In the genomic region with DNA sequence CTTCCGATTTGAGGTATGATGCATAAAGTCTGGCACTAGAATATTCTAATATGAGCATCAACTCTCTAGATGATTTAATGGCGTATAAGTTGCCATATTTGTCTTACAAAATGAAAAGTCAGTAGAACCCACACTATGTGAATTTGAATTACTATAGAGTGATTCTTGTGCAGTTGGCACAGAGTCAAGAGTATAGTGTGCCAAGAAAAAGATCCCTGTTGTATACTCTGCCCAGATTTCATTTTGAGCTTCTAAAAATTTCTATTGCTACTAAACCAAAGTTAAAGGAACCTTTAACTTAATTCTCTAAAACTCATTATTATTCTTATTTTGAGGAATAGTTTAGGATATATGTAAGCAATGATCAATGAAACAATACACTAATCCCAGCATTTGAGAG, we compare ENCODE assay signal across 8 mouse cellular contexts. TPM values are rescaled to one million over a fixed set of nuclear protein-coding genes. Genes with fewer than 3 reads are reported as not detected.
A peak's percentile ranks its signal among the peaks of the same experiment; 100 is the strongest.
DNase-seq lines count a peak whose midpoint lies in the region; ATAC-seq and TF ChIP-seq lines count a peak whose summit lies in the region.

A gene (plus strand): TSS at position 301 of the 400 bp plus-strand sequence.

- no peak for DNase-seq in kidney, postnatal 0 days (ENCODE audit: low spot score)
- DNase-seq in kidney, postnatal 36 days = no peak
- no peak for DNase-seq in liver, embryonic 14.5 days (ENCODE audit: low read depth in 3 of 3, low spot score in 3 of 3)
- no peak for DNase-seq in MN1 (ENCODE audit: low spot score)
- no peak for DNase-seq in natural killer cell, adult 2 months (ENCODE audit: low spot score in 2 of 2)
- DNase-seq in kidney, postnatal 25 days = no peak

- H3K4me2 ChIP-seq in kidney, postnatal 0 days (ENCODE audit: low read length) = peak within 1 kb of the TSS; percentile 99
- peak within 1 kb of the TSS; percentile 78 for H3K4me2 ChIP-seq in hindbrain, embryonic 12.5 days (replicated peaks)
- H3K4me2 ChIP-seq in liver, embryonic 14.5 days (ENCODE audit: low read depth) = peak within 1 kb of the TSS; percentile 87

- 93% methylated on average over 2 of the region's 2 CpGs for WGBS in kidney, postnatal 0 days
- WGBS in hindbrain, embryonic 12.5 days = 91% methylated on average over 2 of the region's 2 CpGs
- 86% methylated on average over 2 of the region's 2 CpGs for WGBS in liver, embryonic 14.5 days (ENCODE audit: insufficient replicate concordance)

- 0 out of 2 replicates have a peak, but pooled peaks cover 4% of the 10 kb centered on the region for H3K27me3 ChIP-seq in kidney, postnatal 0 days (ENCODE audit: insufficient read depth, low read length)
- no peaks in the 10 kb centered on the region for H3K27me3 ChIP-seq in hindbrain, embryonic 12.5 days
- no peaks in the 10 kb centered on the region for H3K27me3 ChIP-seq in liver, embryonic 14.5 days (ENCODE audit: control insufficient read depth, insufficient read depth, low read length)

- no peaks in the 10 kb centered on the region for H3K4me1 ChIP-seq in kidney, postnatal 0 days (replicated peaks; ENCODE audit: insufficient read depth, low read length)
- peaks cover 26% of the 10 kb centered on the region for H3K4me1 ChIP-seq in hindbrain, embryonic 12.5 days
- H3K4me1 ChIP-seq in liver, embryonic 14.5 days (replicated peaks; ENCODE audit: control insufficient read depth in 2 of 2, insufficient read depth in 2 of 2, low read length in 1 of 2) = peaks cover 16 to 21% of the 10 kb centered on the region in 2 experiments

- no peaks in the 10 kb centered on the region for H3K9me3 ChIP-seq in kidney, postnatal 0 days (replicated peaks; ENCODE audit: low read length)
- no peaks in the 10 kb centered on the region for H3K9me3 ChIP-seq in hindbrain, embryonic 12.5 days (replicated peaks)
- no peaks in the 10 kb centered on the region for H3K9me3 ChIP-seq in liver, embryonic 14.5 days (ENCODE audit: control insufficient read depth, low read length)

- ATAC-seq in kidney, postnatal 0 days (replicated peaks; ENCODE audit: low FRiP score, low read depth) = no peak
- ATAC-seq in common myeloid progenitor, adult 5-6 weeks (replicated peaks; ENCODE audit: low read depth, poor library complexity, severe bottlenecking) = no peak
- ATAC-seq in hindbrain, embryonic 12.5 days (ENCODE audit: low FRiP score) = no peak
- no peak for ATAC-seq in liver, embryonic 14.5 days (ENCODE audit: insufficient read depth)

- TF ChIP-seq CTCF in kidney, postnatal 0 days (IDR thresholded peaks at IDR 0.05; ENCODE audit: low read depth) = no peak
- no peak for TF ChIP-seq CTCF in liver, embryonic 14.5 days (IDR thresholded peaks at IDR 0.05; ENCODE audit: low read depth)

- H3K9ac ChIP-seq in kidney, postnatal 0 days (ENCODE audit: low read depth, low read length) = peak within 1 kb of the TSS; percentile 79
- peak within 1 kb of the TSS; percentile 98 for H3K9ac ChIP-seq in hindbrain, embryonic 12.5 days
- peak within 1 kb of the TSS; percentile 97 for H3K9ac ChIP-seq in liver, embryonic 14.5 days (replicated peaks)

- peak within 1 kb of the TSS; percentile 68; the same call in 1 of the 2 replicates for H3K27ac ChIP-seq in kidney, postnatal 0 days
- H3K27ac ChIP-seq in hindbrain, embryonic 12.5 days = peak within 1 kb of the TSS; percentile 99
- H3K27ac ChIP-seq in liver, embryonic 14.5 days = peak within 1 kb of the TSS; percentile 89

- H3K36me3 ChIP-seq in kidney, postnatal 0 days (ENCODE audit: insufficient read depth, low read length) = no peaks in the 10 kb centered on the region
- H3K36me3 ChIP-seq in hindbrain, embryonic 12.5 days = no peaks in the 10 kb centered on the region
- no peaks in the 10 kb centered on the region for H3K36me3 ChIP-seq in liver, embryonic 14.5 days (replicated peaks; ENCODE audit: control insufficient read depth, insufficient read depth, low read depth)

- H3K4me3 ChIP-seq in kidney, postnatal 0 days (replicated peaks; ENCODE audit: low read depth, low read length) = peak within 1 kb of the TSS; percentile 78
- H3K4me3 ChIP-seq in hindbrain, embryonic 12.5 days = peak within 1 kb of the TSS; percentile 85
- H3K4me3 ChIP-seq in liver, embryonic 14.5 days (ENCODE audit: insufficient read depth in 1 of 2, low read depth in 2 of 2, low read length in 2 of 2) = peak within 1 kb of the TSS; percentile 86 to 87

- TF ChIP-seq EP300 in liver, embryonic 14.5 days (IDR thresholded peaks at IDR 0.05; ENCODE audit: low read depth) = no peak

RNA-seq across cellular contexts. Expression of the gene that starts here (rescaled TPM):
- polyA plus RNA-seq in kidney, postnatal 0 days (2015; fragmentation: Nextera tagmentation; extraction: Ambion mirVana) = 6.8 and 8.1 TPM in 2 replicates
- 6.8 and 10.1 TPM in 2 replicates for total RNA-seq in common myeloid progenitor, adult 5-6 weeks (2017)
- 81.2 and 81.5 TPM in 2 replicates for polyA plus RNA-seq in hindbrain, embryonic 12.5 days (2016; fragmentation: Nextera tagmentation; extraction: Ambion mirVana)
- 5.0 and 7.7 TPM in 2 replicates for polyA plus RNA-seq in liver, embryonic 14.5 days (2012; rRNA removed)
- 4.3 and 5.2 TPM in 2 replicates for polyA plus RNA-seq in liver, embryonic 14.5 days (2014; fragmentation: Nextera tagmentation; extraction: Ambion mirVana)
